Mouse (Mus musculus): ENCODE data around the gene Myrip. TPM values are rescaled to one million over a fixed set of nuclear protein-coding genes. Genes with fewer than 3 reads are reported as not detected.
"Not testable (repeated sequence)": the region's sequence is repeated elsewhere in the genome, so short reads cannot be mapped to it uniquely, and the experiment has no call there.

Myrip gene
- total and polyA plus RNA-seq, 3 experiments: 1.5 to 6.2 (median 5.4) TPM

DNA sequence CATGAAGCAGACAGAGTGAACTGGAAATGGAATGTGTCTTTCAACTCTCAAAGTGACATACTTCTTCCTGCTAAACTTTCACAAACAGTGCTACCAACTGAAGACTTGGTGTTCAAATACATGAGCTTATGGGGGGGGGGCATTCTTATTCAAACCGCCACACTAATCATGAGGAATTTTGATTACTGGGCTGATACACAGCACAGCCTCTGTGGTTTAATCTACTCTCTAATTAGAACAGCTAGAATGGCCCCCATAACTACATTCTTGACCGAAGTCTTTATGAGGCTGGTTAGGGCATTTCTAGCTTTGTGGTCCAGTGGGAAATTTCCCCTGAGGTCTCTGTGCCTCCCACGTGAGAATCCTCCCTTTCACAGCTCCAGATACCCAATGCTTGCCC, 13.9 kb downstream of the Myrip start:
- WGBS: 66% methylated on average over 3 of the region's 3 CpGs
- TF ChIP-seq CTCF (IDR thresholded peaks at IDR 0.05): no peak
- no peak for TF ChIP-seq POLR2A (IDR thresholded peaks at IDR 0.05; ENCODE audit: insufficient read depth, low read depth, low read length)
- no peak for TF ChIP-seq EP300 (IDR thresholded peaks at IDR 0.05; ENCODE audit: insufficient read depth, low read depth, low read length)
- DNase-seq: no peak

GRCm38 (mm10) chr9:120319099-120319498, 17.8 kb downstream of the Myrip start:
- intact Hi-C loops (cut with DNase I): no loop called here
- no peaks in the 10 kb centered on the region for H3K79me2 ChIP-seq (replicated peaks; ENCODE audit: control insufficient read depth, insufficient read depth, low read length)
- no peak overlapping the region for H3K9ac ChIP-seq (ENCODE audit: low read depth, low read length)
- 83% methylated on average over 9 of the region's 9 CpGs for WGBS
- no peaks in the 10 kb centered on the region for H3K4me1 ChIP-seq (ENCODE audit: control insufficient read depth, insufficient read depth, low read length)
- H3K36me3 ChIP-seq (ENCODE audit: control insufficient read depth, insufficient read depth, low read length): no peaks in the 10 kb centered on the region
- no peak overlapping the region for H3K4me3 ChIP-seq
- TF ChIP-seq CTCF (IDR thresholded peaks at IDR 0.05) (no peak), POLR2A (IDR thresholded peaks at IDR 0.05; ENCODE audit: insufficient read depth, low read depth, low read length) (no peak), EP300 (IDR thresholded peaks at IDR 0.05; ENCODE audit: insufficient read depth, low read depth, low read length) (no peak)
- no peak overlapping the region for H3K27ac ChIP-seq
- no peaks in the 10 kb centered on the region for H3K27me3 ChIP-seq (ENCODE audit: control insufficient read depth, insufficient read depth, low read length)
- DNase-seq: no peak

More for the DNA sequence above, 13.9 kb downstream of the Myrip start:
- Histone ChIP-seq H3K27ac (no peak overlapping the region), H3K4me3 (no peak overlapping the region), H3K27me3 (ENCODE audit: control insufficient read depth, insufficient read depth, low read length) (no peaks in the 10 kb centered on the region), H3K9ac (ENCODE audit: low read depth, low read length) (no peak overlapping the region), H3K4me1 (ENCODE audit: control insufficient read depth, insufficient read depth, low read length) (no peaks in the 10 kb centered on the region; the same call in 1 of the 2 replicates), H3K36me3 (ENCODE audit: control insufficient read depth, insufficient read depth, low read length) (no peaks in the 10 kb centered on the region), H3K79me2 (replicated peaks; ENCODE audit: control insufficient read depth, insufficient read depth, low read length) (no peaks in the 10 kb centered on the region)
- intact Hi-C loops (cut with DNase I): no loop called here

- WGBS: 90% methylated on average over 2 of the region's 2 CpGs
- Histone ChIP-seq H3K36me3 (ENCODE audit: control insufficient read depth, insufficient read depth, low read length) (no peaks in the 10 kb centered on the region), H3K9ac (ENCODE audit: low read depth, low read length) (no peak overlapping the region), H3K4me1 (ENCODE audit: control insufficient read depth, insufficient read depth, low read length) (no peaks in the 10 kb centered on the region), H3K4me3 (no peak overlapping the region), H3K27ac (no peak overlapping the region), H3K79me2 (replicated peaks; ENCODE audit: control insufficient read depth, insufficient read depth, low read length) (no peaks in the 10 kb centered on the region), H3K27me3 (ENCODE audit: control insufficient read depth, insufficient read depth, low read length) (no peaks in the 10 kb centered on the region)
- TF ChIP-seq CTCF (IDR thresholded peaks at IDR 0.05): no peak
- TF ChIP-seq POLR2A (IDR thresholded peaks at IDR 0.05; ENCODE audit: insufficient read depth, low read depth, low read length): no peak
- TF ChIP-seq EP300 (IDR thresholded peaks at IDR 0.05; ENCODE audit: insufficient read depth, low read depth, low read length): no peak
- intact Hi-C loops (cut with DNase I): loop anchor here (2.0 kb wide), 1 partner anchor 16 kb away; no protein-coding TSS in a partner anchor
- DNase-seq: no peak
These were observed 19.3 kb downstream of the Myrip start for GRCm38 (mm10) chr9:120320573-120320972.

DNA sequence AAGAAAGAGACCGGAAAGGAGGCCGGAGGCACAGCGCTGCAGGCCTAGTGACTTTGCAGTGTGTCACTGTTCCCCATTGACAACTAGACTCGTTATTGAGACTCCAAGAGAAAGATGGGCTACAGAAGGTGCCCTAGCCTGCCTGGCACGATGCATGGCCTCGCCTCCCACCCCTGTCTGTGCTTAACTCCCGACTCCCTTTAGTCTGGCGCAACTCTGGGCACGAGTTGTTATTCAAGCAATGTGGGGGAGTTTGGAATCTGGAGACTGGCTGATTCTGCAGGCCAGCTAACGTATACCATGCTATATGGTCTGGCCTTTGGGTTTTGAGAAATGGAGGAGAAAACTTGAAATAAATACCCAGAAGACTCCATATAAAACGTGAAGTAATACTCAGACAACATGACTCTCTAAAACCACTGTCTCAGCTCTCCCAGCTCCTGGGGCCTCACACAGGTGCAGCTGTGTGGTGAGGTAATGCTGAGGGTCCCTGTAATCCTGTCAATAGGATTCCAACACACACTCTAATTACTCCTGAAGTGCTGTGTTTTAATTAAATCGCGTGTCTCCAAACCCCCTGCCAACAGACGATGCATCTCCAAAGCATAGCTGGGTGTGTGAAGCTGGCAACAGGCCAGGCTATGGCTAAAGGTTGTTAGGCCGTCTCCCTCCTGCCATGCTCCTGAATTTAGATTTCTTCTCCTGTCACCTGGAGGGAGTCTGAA, 21.6 kb downstream of the Myrip start:
- no peak for DNase-seq
- no peak overlapping the region for H3K4me3 ChIP-seq
- no peaks in the 10 kb centered on the region for H3K36me3 ChIP-seq (ENCODE audit: control insufficient read depth, insufficient read depth, low read length)
- H3K9ac ChIP-seq (ENCODE audit: low read depth, low read length): no peak overlapping the region
- no peak overlapping the region for H3K27ac ChIP-seq
- H3K4me1 ChIP-seq (ENCODE audit: control insufficient read depth, insufficient read depth, low read length): no peaks in the 10 kb centered on the region
- TF ChIP-seq CTCF (IDR thresholded peaks at IDR 0.05): no peak
- no peak for TF ChIP-seq EP300 (IDR thresholded peaks at IDR 0.05; ENCODE audit: insufficient read depth, low read depth, low read length)
- TF ChIP-seq POLR2A (IDR thresholded peaks at IDR 0.05; ENCODE audit: insufficient read depth, low read depth, low read length): no peak
- 72% methylated on average over 15 of the region's 15 CpGs for WGBS
- H3K27me3 ChIP-seq (ENCODE audit: control insufficient read depth, insufficient read depth, low read length): no peaks in the 10 kb centered on the region
- H3K79me2 ChIP-seq (replicated peaks; ENCODE audit: control insufficient read depth, insufficient read depth, low read length): no peaks in the 10 kb centered on the region
- intact Hi-C loops (cut with DNase I): no loop called here

DNA sequence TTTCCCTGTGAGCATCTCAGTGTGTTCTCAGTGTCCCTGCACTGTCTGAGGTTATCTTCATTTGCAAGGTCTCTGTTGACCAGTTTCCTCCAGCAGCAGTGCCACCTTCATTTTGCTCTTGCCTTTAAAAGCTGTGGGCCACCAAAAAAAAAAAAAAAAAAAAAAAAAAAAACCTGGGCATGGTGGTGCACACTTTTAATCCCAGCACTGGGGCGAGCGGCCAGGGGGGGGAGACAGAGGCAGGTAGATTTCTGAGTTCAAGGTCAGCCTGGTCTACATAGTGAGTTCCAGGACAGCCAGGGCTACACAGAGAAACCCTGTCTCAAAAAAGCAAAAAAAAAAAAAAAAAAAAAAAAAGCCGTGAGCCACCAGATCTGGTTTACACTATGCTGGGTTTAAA, 29.7 kb downstream of the Myrip start:
- not testable (repeated sequence) for H3K4me1 ChIP-seq (ENCODE audit: control insufficient read depth, insufficient read depth, low read length); DNase-seq

GRCm38 (mm10) chr9:120338172-120338571, 36.9 kb downstream of the Myrip start:
- H3K79me2 ChIP-seq (replicated peaks; ENCODE audit: control insufficient read depth, insufficient read depth, low read length): no peaks in the 10 kb centered on the region
- H3K4me3 ChIP-seq: no peak overlapping the region
- TF ChIP-seq CTCF (IDR thresholded peaks at IDR 0.05) (no peak), EP300 (IDR thresholded peaks at IDR 0.05; ENCODE audit: insufficient read depth, low read depth, low read length) (no peak), POLR2A (IDR thresholded peaks at IDR 0.05; ENCODE audit: insufficient read depth, low read depth, low read length) (no peak)
- H3K4me1 ChIP-seq (ENCODE audit: control insufficient read depth, insufficient read depth, low read length): peaks cover 6% of the 10 kb centered on the region
- H3K27ac ChIP-seq: peak overlapping the region; percentile 33
- H3K27me3 ChIP-seq (ENCODE audit: control insufficient read depth, insufficient read depth, low read length): no peaks in the 10 kb centered on the region
- H3K9ac ChIP-seq (ENCODE audit: low read depth, low read length): no peak overlapping the region
- intact Hi-C loops (cut with DNase I): no loop called here
- no peaks in the 10 kb centered on the region for H3K36me3 ChIP-seq (ENCODE audit: control insufficient read depth, insufficient read depth, low read length)
- DNase-seq: peak in 1 of 2 experiments; percentile 15
- WGBS: 45% methylated on average over 4 of the region's 4 CpGs

More for the DNA sequence above, 29.7 kb downstream of the Myrip start:
- H3K79me2 ChIP-seq (replicated peaks; ENCODE audit: control insufficient read depth, insufficient read depth, low read length); H3K36me3 ChIP-seq (ENCODE audit: control insufficient read depth, insufficient read depth, low read length); H3K27me3 ChIP-seq (ENCODE audit: control insufficient read depth, insufficient read depth, low read length); H3K9ac ChIP-seq (ENCODE audit: low read depth, low read length); intact Hi-C loops (cut with DNase I); H3K4me3 ChIP-seq; H3K27ac ChIP-seq: not testable (repeated sequence)
- 80% methylated on average over 3 of the region's 3 CpGs for WGBS

Measured in heart, adult 2 months (tissue).